Mouse (Mus musculus) forebrain, embryonic 15.5 days (tissue): ENCODE measurements around the gene Vmn1r171. TPM values are rescaled to one million over a fixed set of nuclear protein-coding genes. Genes with fewer than 3 reads are reported as not detected.
"Not testable (repeated sequence)": the region's sequence is repeated elsewhere in the genome, so short reads cannot be mapped to it uniquely, and the experiment has no call there.

Experiments
- ATAC-seq: fragments of 200-750 bp; cut with Nextera tagmentation; replicated peaks from 2 replicates; pipeline ENCODE4 v1.8.0; 2017; ENCODE audit warnings: mild to moderate bottlenecking, moderate TSS enrichment, moderate library complexity
- H3K27ac ChIP-seq: fragments of 300-500 bp; sonication (generic); replicated peaks from 2 replicates; pipeline ENCODE4 v1.5.1; 2015; ENCODE audit warnings: mild to moderate bottlenecking, inconsistent platforms
- H3K27me3 ChIP-seq: fragments of 300-500 bp; sonication (generic); 2 replicates; pipeline ENCODE4 v1.6.1; 2015; ENCODE audit warnings: inconsistent platforms
- H3K36me3 ChIP-seq: fragments of 300-500 bp; sonication (generic); 2 replicates; pipeline ENCODE4 v1.6.1; 2015; ENCODE audit warnings: mild to moderate bottlenecking, inconsistent platforms
- H3K4me1 ChIP-seq: fragments of 300-500 bp; sonication (generic); 2 replicates; pipeline ENCODE4 v1.6.1; 2015; ENCODE audit warnings: inconsistent platforms
- H3K4me2 ChIP-seq: fragments of 300-500 bp; sonication (generic); replicated peaks from 2 replicates; pipeline ENCODE4 v1.6.1; 2015; ENCODE audit warnings: mild to moderate bottlenecking, inconsistent platforms
- H3K4me3 ChIP-seq: fragments of 300-500 bp; sonication (generic); 2 replicates; pipeline ENCODE4 v1.5.1; 2015; ENCODE audit warnings: mild to moderate bottlenecking, inconsistent platforms
- H3K9ac ChIP-seq: fragments of 300-500 bp; sonication (generic); replicated peaks from 2 replicates; pipeline ENCODE4 v1.6.1; 2015; ENCODE audit warnings: mild to moderate bottlenecking, inconsistent platforms
- H3K9me3 ChIP-seq: fragments of 300-500 bp; sonication (generic); 2 replicates; pipeline ENCODE4 v1.6.1; 2016; ENCODE audit warnings: inconsistent platforms
- WGBS: fragments of 180-500 bp; shearing (Covaris S2); methylation state at CpG from one replicate; pipeline ENCODE4 v1.1.7; 2015; ENCODE audit warnings: mixed read lengths; 5-methylcytosine and 5-hydroxymethylcytosine counted together
- polyA plus RNA-seq: library from polyadenylated mRNA; unstranded; fragments of >200 nt; fragmentation: Nextera tagmentation; extraction: Ambion mirVana; gene quantifications from 2 replicates; pipeline ENCODE4 v1.2.1, GENCODE M21; 2015

The Vmn1r171 gene
- not detected in 2 replicates for polyA plus RNA-seq

DNA sequence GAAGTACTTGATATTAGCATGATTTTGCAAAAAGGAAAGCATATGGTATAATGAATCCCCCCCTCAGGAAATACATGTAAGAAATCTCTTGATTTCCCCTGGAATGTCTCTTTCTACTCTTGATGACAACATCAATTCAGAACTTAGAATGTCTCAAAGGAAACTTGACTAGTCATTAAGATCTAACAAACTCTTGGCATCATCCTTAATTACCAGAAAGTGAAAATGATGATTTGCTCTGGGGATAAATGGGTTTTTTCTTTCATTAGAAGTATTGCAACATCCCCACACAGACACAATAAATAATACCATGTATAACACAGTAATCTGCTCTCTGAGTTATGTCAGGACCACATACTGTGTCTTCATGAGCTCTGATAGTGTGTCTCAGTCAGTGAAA, at the start of gene Vmn1r171:
TSS of gene Vmn1r171 (plus strand) at position 301 of the 400 bp plus-strand sequence.
- H3K36me3 ChIP-seq = no peaks in the 10 kb centered on the region
- H3K27me3 ChIP-seq = no peaks in the 10 kb centered on the region
- no peak within 1 kb of the TSS for H3K27ac ChIP-seq
- no peak for ATAC-seq
- H3K9ac ChIP-seq = no peak within 1 kb of the TSS
- no peak within 1 kb of the TSS for H3K4me3 ChIP-seq
- H3K4me2 ChIP-seq = no peak within 1 kb of the TSS
- no peaks in the 10 kb centered on the region for H3K4me1 ChIP-seq
- H3K9me3 ChIP-seq = peaks cover 35% of the 10 kb centered on the region

DNA sequence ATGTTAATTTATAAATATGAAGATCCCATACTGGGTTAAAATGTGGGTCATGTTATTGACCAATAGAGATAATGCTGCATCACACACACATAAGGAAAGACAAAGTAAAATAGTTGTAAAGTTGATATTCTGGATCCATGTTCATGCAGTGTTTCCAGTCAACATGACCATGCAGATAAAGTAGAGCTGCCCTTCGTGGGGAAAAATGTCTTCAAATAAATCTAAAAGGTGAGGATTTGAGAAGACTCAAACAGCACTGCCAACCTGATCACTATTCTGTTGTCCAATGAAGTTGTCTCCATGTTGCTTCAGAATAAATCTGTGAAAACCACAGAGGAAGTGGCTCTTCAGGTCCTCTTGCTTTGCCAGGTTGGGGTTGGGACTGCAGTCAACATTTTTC, 24.6 kb upstream of the Vmn1r171 start, which contains the start of gene Vmn1r170:
TSS of gene Vmn1r170 (plus strand) at position 301 of the 400 bp plus-strand sequence.
- not testable (repeated sequence) for H3K9ac ChIP-seq, ATAC-seq, H3K4me3 ChIP-seq, H3K4me1 ChIP-seq, H3K27me3 ChIP-seq, H3K9me3 ChIP-seq, H3K36me3 ChIP-seq, H3K27ac ChIP-seq, H3K4me2 ChIP-seq
- WGBS = 34% methylated on average over 1 of the region's 1 CpGs

DNA sequence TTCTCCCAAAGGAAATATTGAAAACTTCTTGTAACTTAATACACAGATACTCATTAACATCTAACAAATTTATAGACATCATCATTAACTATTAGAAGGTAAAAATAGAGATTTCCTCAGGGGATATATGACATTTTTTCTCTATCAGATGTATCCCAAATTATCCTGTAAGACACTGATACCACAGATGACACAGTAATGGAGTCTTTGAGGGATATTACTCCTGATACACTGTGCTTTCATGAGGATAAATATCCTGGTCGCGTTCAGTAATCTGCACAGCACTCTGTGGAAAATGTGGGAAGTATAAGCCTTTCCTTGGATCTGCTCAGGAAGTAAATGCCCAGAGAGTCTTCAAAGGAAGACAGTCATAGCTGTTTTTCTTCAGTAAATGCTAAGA, 27.5 kb downstream of the Vmn1r171 start, which contains the start of gene Vmn1r172:
TSS of gene Vmn1r172 (plus strand) at position 301 of the 400 bp plus-strand sequence.
- 72% methylated on average over 2 of the region's 2 CpGs for WGBS
- no peaks in the 10 kb centered on the region for H3K9me3 ChIP-seq
- H3K9ac ChIP-seq = no peak within 1 kb of the TSS
- H3K27ac ChIP-seq = no peak within 1 kb of the TSS
- no peak for ATAC-seq
- H3K4me3 ChIP-seq = no peak within 1 kb of the TSS
- H3K4me1 ChIP-seq = no peaks in the 10 kb centered on the region
- H3K27me3 ChIP-seq = no peaks in the 10 kb centered on the region
- H3K4me2 ChIP-seq = no peak within 1 kb of the TSS
- no peaks in the 10 kb centered on the region for H3K36me3 ChIP-seq

Other genes with a start within 250 kb of the Vmn1r171 start
- gene Nlrp5, start 244.8 kb upstream of the Vmn1r171 start, polyA plus RNA-seq = not detected in 2 replicates
- not detected in 2 replicates for gene Vmn1r167, start 123.5 kb upstream of the Vmn1r171 start, polyA plus RNA-seq
- gene Vmn1r168, start 91.0 kb upstream of the Vmn1r171 start, polyA plus RNA-seq = not detected in 2 replicates
- not detected in 2 replicates for gene Vmn1r169, start 55.2 kb upstream of the Vmn1r171 start, polyA plus RNA-seq
- gene Vmn1r170, start 24.5 kb upstream of the Vmn1r171 start, polyA plus RNA-seq = not detected in 2 replicates
- not detected in 2 replicates for gene Vmn1r172, start 27.6 kb downstream of the Vmn1r171 start, polyA plus RNA-seq
- gene Vmn1r173, start 70.0 kb downstream of the Vmn1r171 start, polyA plus RNA-seq = not detected in 2 replicates
- gene Vmn1r174, start 121.5 kb downstream of the Vmn1r171 start, polyA plus RNA-seq = not detected in 2 replicates
- not detected in 2 replicates for gene Vmn1r175, start 179.9 kb downstream of the Vmn1r171 start, polyA plus RNA-seq
- not detected in 2 replicates for gene Vmn1r176, start 206.7 kb downstream of the Vmn1r171 start, polyA plus RNA-seq
- gene Vmn1r177, start 235.7 kb downstream of the Vmn1r171 start, polyA plus RNA-seq = not detected in 2 replicates